In the genomic region with DNA sequence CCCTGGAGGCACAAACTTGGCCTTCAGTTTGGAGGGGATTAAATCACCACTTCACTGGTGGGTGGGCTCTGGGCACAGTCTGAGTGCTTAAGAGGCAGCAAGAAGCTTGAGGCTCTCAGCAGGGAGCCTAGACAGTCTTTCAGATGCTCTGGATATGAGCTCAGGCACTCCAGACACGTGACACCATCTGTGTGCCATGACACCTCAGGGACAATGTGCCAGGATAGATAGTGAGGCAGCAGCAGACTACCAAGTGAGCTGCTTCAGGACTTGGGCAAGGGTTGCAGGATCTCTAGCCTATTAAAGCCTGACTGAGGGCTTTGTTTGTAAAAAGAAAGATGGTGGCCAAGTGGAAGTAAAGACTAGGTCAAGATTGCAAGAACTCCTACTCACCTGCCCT, we compare ENCODE assay signal across 21 mouse cellular contexts. TPM values are rescaled to one million over a fixed set of nuclear protein-coding genes. Genes with fewer than 3 reads are reported as not detected.
DNase-seq lines count a peak whose midpoint lies in the region; ATAC-seq and TF ChIP-seq lines count a peak whose summit lies in the region.
"Had no signal": no experiment of that assay in that cellular context is flagged by ENCODE, and none has a peak within 500 bp of the region (broad histone marks: within the 10 kb centered on the region; RNA-seq: fewer than 3 reads in every experiment).

No protein-coding gene starts in this region.

- TF ChIP-seq EP300 in MEL (IDR thresholded peaks at IDR 0.05; ENCODE audit: low read depth in 1 of 2, low read length in 2 of 2) = no peak

- H3K4me3 ChIP-seq in liver, embryonic 12.5 days = no peak overlapping the region
- H3K4me3 ChIP-seq in liver, embryonic 11.5 days (ENCODE audit: low read depth, low read length) = no peak overlapping the region
- no peak overlapping the region for H3K4me3 ChIP-seq in MEL (ENCODE audit: control insufficient read depth in 1 of 2, insufficient read depth in 1 of 2, low read depth in 2 of 2, low read length in 2 of 2)
- H3K4me3 ChIP-seq in myocyte = no peak overlapping the region
- H3K4me3 ChIP-seq: embryonic facial prominence, embryonic 12.5 days; forebrain, embryonic 13.5 days; heart, embryonic 13.5 days; hindbrain, embryonic 15.5 days had no signal

- peaks cover 4% of the 10 kb centered on the region for H3K4me1 ChIP-seq in liver, embryonic 12.5 days
- no peaks in the 10 kb centered on the region for H3K4me1 ChIP-seq in liver, embryonic 11.5 days (replicated peaks; ENCODE audit: control insufficient read depth, insufficient read depth, low read length)
- peaks cover 0 to 4% of the 10 kb centered on the region in 2 experiments; a peak in 1 of 4 replicates for H3K4me1 ChIP-seq in MEL (ENCODE audit: control insufficient read depth in 1 of 2, insufficient read depth in 2 of 2, low read length in 2 of 2)

- no peaks in the 10 kb centered on the region for H3K9me3 ChIP-seq in liver, embryonic 12.5 days (replicated peaks)
- H3K9me3 ChIP-seq in liver, embryonic 11.5 days (ENCODE audit: control insufficient read depth, low read length) = no peaks in the 10 kb centered on the region
- no peaks in the 10 kb centered on the region for H3K9me3 ChIP-seq in MEL (replicated peaks; ENCODE audit: insufficient read depth, low read length)
- H3K9me3 ChIP-seq: embryonic facial prominence, embryonic 12.5 days; forebrain, embryonic 13.5 days; G1E; heart, embryonic 13.5 days; hindbrain, embryonic 15.5 days had no signal

- TF ChIP-seq CTCF in MEL (IDR thresholded peaks at IDR 0.05 in 2 of 3, conservative IDR thresholded peaks at IDR 0.05 in 1 of 3; ENCODE audit: control insufficient read depth in 1 of 3, insufficient read depth in 1 of 3, low read depth in 2 of 3, low read length in 3 of 3, poor library complexity in 1 of 3, severe bottlenecking in 1 of 3) = no peak

- 0 out of 2 replicates have a peak, but pooled peaks cover under 1% of the 10 kb centered on the region for H3K27me3 ChIP-seq in liver, embryonic 12.5 days (replicated peaks)
- no peaks in the 10 kb centered on the region for H3K27me3 ChIP-seq in liver, embryonic 11.5 days (replicated peaks; ENCODE audit: control insufficient read depth, insufficient read depth, low read length)
- H3K27me3 ChIP-seq in MEL (ENCODE audit: control insufficient read depth in 1 of 2, insufficient read depth in 2 of 2, low read length in 2 of 2) = no peaks in the 10 kb centered on the region; a peak in 2 of 4 replicates
- no peaks in the 10 kb centered on the region for H3K27me3 ChIP-seq in myocyte (ENCODE audit: control insufficient read depth, insufficient read depth, insufficient read length)
- H3K27me3 ChIP-seq: embryonic facial prominence, embryonic 12.5 days; forebrain, embryonic 13.5 days; heart, embryonic 13.5 days; hindbrain, embryonic 15.5 days had no signal

- H3K9ac ChIP-seq in liver, embryonic 12.5 days = no peak overlapping the region
- no peak overlapping the region for H3K9ac ChIP-seq in liver, embryonic 11.5 days (ENCODE audit: low read depth, low read length)
- no peak overlapping the region for H3K9ac ChIP-seq in MEL (ENCODE audit: control insufficient read depth, low read depth, low read length, poor library complexity, severe bottlenecking)
- H3K9ac ChIP-seq: embryonic facial prominence, embryonic 12.5 days; forebrain, embryonic 13.5 days; forebrain, postnatal 0 days; heart, embryonic 13.5 days; hindbrain, embryonic 15.5 days had no signal

- H3K4me2 ChIP-seq in liver, embryonic 12.5 days = no peak overlapping the region
- no peak overlapping the region for H3K4me2 ChIP-seq in liver, embryonic 11.5 days
- no peak overlapping the region for H3K4me2 ChIP-seq in myocyte (ENCODE audit: low read depth)
- H3K4me2 ChIP-seq: embryonic facial prominence, embryonic 12.5 days; forebrain, embryonic 13.5 days; heart, embryonic 13.5 days; hindbrain, embryonic 15.5 days had no signal

- no peak overlapping the region for H3ac ChIP-seq in myocyte (ENCODE audit: control insufficient read depth, insufficient read length)

- no peaks in the 10 kb centered on the region for H3K79me2 ChIP-seq in MEL (ENCODE audit: control insufficient read depth, insufficient read depth, low read length, poor library complexity)
- H3K79me2 ChIP-seq in myocyte (ENCODE audit: control insufficient read depth, insufficient read depth) = no peaks in the 10 kb centered on the region

- H3K36me3 ChIP-seq in liver, embryonic 12.5 days = no peaks in the 10 kb centered on the region
- H3K36me3 ChIP-seq in liver, embryonic 11.5 days (ENCODE audit: control insufficient read depth, insufficient read depth, low read length) = no peaks in the 10 kb centered on the region
- H3K36me3 ChIP-seq in MEL (ENCODE audit: control insufficient read depth in 1 of 2, insufficient read depth in 2 of 2, low read length in 2 of 2) = no peaks in the 10 kb centered on the region
- H3K36me3 ChIP-seq in myocyte (ENCODE audit: control insufficient read depth, insufficient read depth) = no peaks in the 10 kb centered on the region
- H3K36me3 ChIP-seq: embryonic facial prominence, embryonic 12.5 days; G1E; heart, embryonic 13.5 days; hindbrain, embryonic 15.5 days had no signal

- peak; percentile 32; the same call in 1 of the 2 replicates for ATAC-seq in liver, embryonic 12.5 days
- no peak for ATAC-seq in liver, embryonic 11.5 days (replicated peaks; ENCODE audit: low FRiP score)
- peak; percentile 62 for ATAC-seq in erythroblast, adult 5-6 weeks (replicated peaks; ENCODE audit: low FRiP score, poor library complexity, severe bottlenecking)
- no peak for ATAC-seq in cerebellum, adult (ENCODE audit: insufficient number of reproducible peaks, low FRiP score, low TSS enrichment)
- ATAC-seq: CD4-positive, CD25-positive, alpha-beta regulatory T cell, adult 4 months; forebrain, embryonic 13.5 days; forebrain, postnatal 0 days had no signal

- DNase-seq in liver, embryonic 11.5 days (ENCODE audit: low spot score) = no peak
- peak; percentile 28 for DNase-seq in MEL (ENCODE audit: low read depth, low spot score)
- DNase-seq in ovary, postnatal 10 days (ENCODE audit: low spot score) = no peak
- DNase-seq: adrenal gland, postnatal 14 days; B cell, adult 2 months; cerebellum, adult 11 months; cerebellum, adult 8-10 months; cerebellum, postnatal 14 days; forebrain, postnatal 0 days; gastrocnemius, postnatal 14 days; heart, postnatal 36 days had no signal

- TF ChIP-seq POLR2A in MEL (IDR thresholded peaks at IDR 0.05; ENCODE audit: control insufficient read depth in 1 of 2, insufficient read depth in 1 of 2, low read depth in 1 of 2, low read length in 2 of 2, poor library complexity in 1 of 2) (no peak), myocyte (IDR thresholded peaks at IDR 0.05; ENCODE audit: insufficient read length, low read depth) (no peak)

- no peak overlapping the region for H3K27ac ChIP-seq in liver, embryonic 12.5 days
- no peak overlapping the region for H3K27ac ChIP-seq in liver, embryonic 11.5 days (ENCODE audit: low read depth, low read length)
- no peak overlapping the region for H3K27ac ChIP-seq in MEL (ENCODE audit: control insufficient read depth, low read depth, low read length)
- H3K27ac ChIP-seq: embryonic facial prominence, embryonic 12.5 days; forebrain, embryonic 13.5 days; heart, embryonic 13.5 days; hindbrain, embryonic 15.5 days had no signal

- WGBS in liver, embryonic 12.5 days (ENCODE audit: insufficient replicate concordance) = 34% methylated on average over 1 of the region's 1 CpGs
- 29% methylated on average over 1 of the region's 1 CpGs for WGBS in liver, embryonic 11.5 days

- TF ChIP-seq RAD21 in MEL (IDR thresholded peaks at IDR 0.05; ENCODE audit: low read depth, low read length) = no peak

TF ChIP-seq in MEL, 35 proteins besides CTCF, POLR2A, EP300 and RAD21:
- peak; percentile 75 for TF ChIP-seq USF1 (IDR thresholded peaks at IDR 0.05; ENCODE audit: low read depth, low read length)
- TF ChIP-seq TAL1 (IDR thresholded peaks at IDR 0.05; ENCODE audit: low read length) = peak; percentile 54
- TF ChIP-seq NRF1 (IDR thresholded peaks at IDR 0.05; ENCODE audit: insufficient read depth, low read depth, low read length, poor library complexity, severe bottlenecking) = no peak

TF ChIP-seq in myocyte, 11 proteins besides CTCF, POLR2A, EP300 and RAD21:
- TF ChIP-seq USF1 (IDR thresholded peaks at IDR 0.05; ENCODE audit: low read depth) = peak; percentile 8
- no peak for TF ChIP-seq MAX (IDR thresholded peaks at IDR 0.05; ENCODE audit: low read depth)

RNA-seq across cellular contexts. Expression of a gene that starts 36.3 kb away (rescaled TPM):
- polyA plus RNA-seq in liver, embryonic 12.5 days (2016; fragmentation: Nextera tagmentation; extraction: Ambion mirVana) = 531 and 552 TPM in 2 replicates
- 422 and 475 TPM in 2 replicates for polyA plus RNA-seq in liver, embryonic 11.5 days (2014; fragmentation: Nextera tagmentation; extraction: Ambion mirVana)
- total RNA-seq in MEL (2012; rRNA removed) = 81.2 and 88.2 TPM in 2 replicates
- 100 to 1,000 TPM; 127 to 158 TPM for polyA plus RNA-seq in MEL (2012; ENCODE audit: insufficient read depth in 1 of 2, insufficient read length in 2 of 2, low read depth in 1 of 2, low replicate concordance in 2 of 2, missing spikeins in 1 of 2)
- total RNA-seq in erythroblast, adult 5-6 weeks (2015; ENCODE audit: low replicate concordance) = 113 and 145 TPM in 2 replicates
- total RNA-seq in erythroblast, adult 5-6 weeks (2017; ENCODE audit: low replicate concordance) = 150 and 198 TPM in 2 replicates
- 73.0 TPM for polyA plus RNA-seq in myocyte (2012; fragmentation: generic; extraction: Trizol)

Comparison
In these comparisons a context has a peak if more than half of its experiments do, and no peak if none do; other contexts are left out.
1. ATAC-seq: peak in liver, embryonic 12.5 days (single experiment) and erythroblast, adult 5-6 weeks (single experiment); none in liver, embryonic 11.5 days (single experiment) and cerebellum, adult (single experiment).